Mouse (Mus musculus) heart, embryonic 12.5 days (tissue): ENCODE data around the gene Col23a1. TPM values are rescaled to one million over a fixed set of nuclear protein-coding genes. Genes with fewer than 3 reads are reported as not detected.

Source experiments
- ATAC-seq: fragments of 200-750 bp; cut with Nextera tagmentation; 2 replicates; pipeline ENCODE4 v1.8.0; 2017; ENCODE audit warnings: moderate TSS enrichment, moderate library complexity; ENCODE audit not compliant: insufficient number of reproducible peaks, low FRiP score
- H3K27ac ChIP-seq: fragments of 300-500 bp; sonication (generic); 2 replicates; pipeline ENCODE4 v1.5.1; 2016; ENCODE audit warnings: mild to moderate bottlenecking, moderate library complexity; ENCODE audit not compliant: poor library complexity, severe bottlenecking
- H3K27me3 ChIP-seq: fragments of 300-500 bp; sonication (generic); replicated peaks from 2 replicates; pipeline ENCODE4 v1.6.1; 2016; ENCODE audit warnings: mild to moderate bottlenecking, moderate library complexity
- H3K36me3 ChIP-seq: fragments of 300-500 bp; sonication (generic); 2 replicates; pipeline ENCODE4 v1.6.1; 2016; ENCODE audit warnings: mild to moderate bottlenecking, moderate library complexity
- H3K4me1 ChIP-seq: fragments of 300-500 bp; sonication (generic); replicated peaks from 2 replicates; pipeline ENCODE4 v1.6.1; 2016; ENCODE audit warnings: mild to moderate bottlenecking
- H3K4me2 ChIP-seq: fragments of 300-500 bp; sonication (generic); 2 replicates; pipeline ENCODE4 v1.6.1; 2016; ENCODE audit warnings: mild to moderate bottlenecking, moderate library complexity
- H3K4me3 ChIP-seq: fragments of 300-500 bp; sonication (generic); 2 replicates; pipeline ENCODE4 v1.5.1; 2016; ENCODE audit warnings: mild to moderate bottlenecking
- H3K9ac ChIP-seq: fragments of 300-500 bp; sonication (generic); 2 replicates; pipeline ENCODE4 v1.6.1; 2016; ENCODE audit warnings: mild to moderate bottlenecking, moderate library complexity
- H3K9me3 ChIP-seq: fragments of 300-500 bp; sonication (generic); replicated peaks from 2 replicates; pipeline ENCODE4 v1.6.1; 2016; ENCODE audit warnings: mild to moderate bottlenecking, moderate library complexity
- WGBS: fragments of 180-500 bp; shearing (Covaris S2); methylation state at CpG from one replicate; pipeline ENCODE4 v1.1.7; 2016; 5-methylcytosine and 5-hydroxymethylcytosine counted together
- polyA plus RNA-seq: library from polyadenylated mRNA; unstranded; fragments of >200 nt; fragmentation: Nextera tagmentation; extraction: Ambion mirVana; gene quantifications from 2 replicates; pipeline ENCODE4 v1.2.1, GENCODE M21; 2016

The Col23a1 gene
- polyA plus RNA-seq, 1 experiment from 2014 or later = 16.4 TPM

GRCm38 (mm10) chr11:51329837-51330714 is 40.4 kb downstream of the Col23a1 start:
- Histone ChIP-seq H3K9ac (no peak overlapping the region), H3K9me3 (0 out of 2 replicates have a peak, but pooled peaks cover 2% of the 10 kb centered on the region), H3K36me3 (no peaks in the 10 kb centered on the region), H3K4me1 (peaks cover 3% of the 10 kb centered on the region), H3K4me2 (no peak overlapping the region), H3K4me3 (no peak overlapping the region), H3K27me3 (0 out of 2 replicates have a peak, but pooled peaks cover 6% of the 10 kb centered on the region), H3K27ac (no peak overlapping the region)
- WGBS = 72% methylated on average over 11 of the region's 11 CpGs
- ATAC-seq = no peak

- Histone ChIP-seq H3K27ac (no peak overlapping the region), H3K4me2 (no peak overlapping the region), H3K9me3 (0 out of 2 replicates have a peak, but pooled peaks cover 2% of the 10 kb centered on the region), H3K9ac (no peak overlapping the region), H3K27me3 (no peaks in the 10 kb centered on the region; the same call in 1 of the 2 replicates), H3K4me1 (peaks cover 10% of the 10 kb centered on the region; the same call in 1 of the 2 replicates), H3K4me3 (no peak overlapping the region), H3K36me3 (no peaks in the 10 kb centered on the region)
- ATAC-seq = no peak
- 58% methylated on average over 5 of the region's 5 CpGs for WGBS
These were observed 44.3 kb downstream of the Col23a1 start for GRCm38 (mm10) chr11:51334017-51334416.

DNA sequence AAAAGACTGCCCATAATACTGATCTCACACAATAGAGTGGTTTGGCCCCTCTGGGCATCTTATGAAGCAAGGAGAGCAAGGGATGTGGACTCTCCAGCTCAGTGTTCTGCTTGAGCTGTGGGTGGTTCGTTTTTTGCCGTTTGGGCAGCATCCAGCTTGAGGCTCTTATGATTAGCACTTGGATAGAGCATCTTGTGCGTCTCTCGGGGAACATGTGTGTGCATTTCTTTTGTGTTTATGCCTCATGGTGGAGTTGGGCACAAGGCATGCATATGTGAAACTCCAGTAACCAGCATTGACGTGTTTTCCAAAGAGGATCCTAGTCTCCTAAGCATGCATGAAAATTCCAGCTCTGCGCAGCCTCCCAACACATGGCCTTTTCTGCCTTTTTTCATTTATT is 47.9 kb downstream of the Col23a1 start:
- Histone ChIP-seq H3K9me3 (0 out of 2 replicates have a peak, but pooled peaks cover 2% of the 10 kb centered on the region), H3K27me3 (no peaks in the 10 kb centered on the region; the same call in 1 of the 2 replicates), H3K27ac (no peak overlapping the region), H3K4me3 (no peak overlapping the region), H3K36me3 (no peaks in the 10 kb centered on the region), H3K4me2 (no peak overlapping the region), H3K4me1 (peaks cover 10% of the 10 kb centered on the region; the same call in 1 of the 2 replicates), H3K9ac (no peak overlapping the region)
- WGBS = 82% methylated on average over 6 of the region's 6 CpGs
- ATAC-seq = no peak

GRCm38 (mm10) chr11:51338416-51338815 is 48.7 kb downstream of the Col23a1 start:
- no peak overlapping the region for H3K4me2 ChIP-seq
- H3K9me3 ChIP-seq = no peaks in the 10 kb centered on the region
- no peaks in the 10 kb centered on the region for H3K36me3 ChIP-seq
- no peak overlapping the region for H3K27ac ChIP-seq
- H3K27me3 ChIP-seq = no peaks in the 10 kb centered on the region; the same call in 1 of the 2 replicates
- H3K4me3 ChIP-seq = no peak overlapping the region
- H3K9ac ChIP-seq = no peak overlapping the region
- ATAC-seq = no peak
- peaks cover 15% of the 10 kb centered on the region for H3K4me1 ChIP-seq
- 69% methylated on average over 7 of the region's 7 CpGs for WGBS

- Histone ChIP-seq H3K4me2 (no peak overlapping the region), H3K9me3 (no peaks in the 10 kb centered on the region), H3K36me3 (no peaks in the 10 kb centered on the region), H3K9ac (no peak overlapping the region), H3K4me3 (no peak overlapping the region), H3K27me3 (no peaks in the 10 kb centered on the region), H3K4me1 (peaks cover 20% of the 10 kb centered on the region), H3K27ac (no peak overlapping the region)
- 49% methylated on average over 2 of the region's 2 CpGs for WGBS
- no peak for ATAC-seq
These were observed 51.4 kb downstream of the Col23a1 start for GRCm38 (mm10) chr11:51341091-51341490.

GRCm38 (mm10) chr11:51342776-51343175 is 53.1 kb downstream of the Col23a1 start:
- WGBS = 77% methylated on average over 6 of the region's 6 CpGs
- Histone ChIP-seq H3K27ac (no peak overlapping the region), H3K4me3 (no peak overlapping the region), H3K4me1 (peaks cover 11% of the 10 kb centered on the region), H3K9ac (no peak overlapping the region), H3K9me3 (no peaks in the 10 kb centered on the region), H3K4me2 (no peak overlapping the region), H3K27me3 (no peaks in the 10 kb centered on the region), H3K36me3 (no peaks in the 10 kb centered on the region)
- no peak for ATAC-seq

DNA sequence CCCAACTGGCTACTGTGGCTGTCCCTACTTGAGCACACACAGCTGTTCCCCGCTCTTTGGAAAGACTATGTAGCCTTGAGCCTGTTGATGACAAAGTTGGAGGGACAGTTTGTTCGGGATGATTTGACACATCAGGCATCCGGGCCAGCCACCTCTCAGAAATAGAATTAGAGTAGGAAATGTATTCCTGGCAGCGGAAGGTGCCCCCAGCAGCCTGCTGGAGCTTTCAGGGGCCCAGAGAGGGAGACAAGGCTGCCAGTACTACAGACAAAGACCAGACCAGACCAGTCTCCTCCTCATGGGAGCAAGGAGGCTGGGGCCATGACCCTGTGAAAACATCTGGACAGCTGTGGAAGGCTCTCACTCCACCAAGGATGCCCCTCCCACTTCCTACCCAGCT is 53.6 kb downstream of the Col23a1 start:
- Histone ChIP-seq H3K4me3 (no peak overlapping the region), H3K27me3 (no peaks in the 10 kb centered on the region; the same call in 1 of the 2 replicates), H3K4me1 (peaks cover 11% of the 10 kb centered on the region), H3K36me3 (no peaks in the 10 kb centered on the region), H3K27ac (no peak overlapping the region), H3K9me3 (no peaks in the 10 kb centered on the region), H3K4me2 (no peak overlapping the region), H3K9ac (no peak overlapping the region)
- WGBS = 55% methylated on average over 4 of the region's 4 CpGs
- 0 out of 2 replicates have a peak, but pooled peaks have one; percentile 20 for ATAC-seq

GRCm38 (mm10) chr11:51343728-51344289 is 54.1 kb downstream of the Col23a1 start:
- no peak overlapping the region for H3K4me3 ChIP-seq
- H3K9ac ChIP-seq = no peak overlapping the region
- H3K9me3 ChIP-seq = no peaks in the 10 kb centered on the region
- no peak overlapping the region for H3K27ac ChIP-seq
- ATAC-seq = no peak
- no peak overlapping the region for H3K4me2 ChIP-seq
- no peaks in the 10 kb centered on the region; the same call in 1 of the 2 replicates for H3K27me3 ChIP-seq
- peaks cover 11% of the 10 kb centered on the region for H3K4me1 ChIP-seq
- no peaks in the 10 kb centered on the region for H3K36me3 ChIP-seq
- WGBS = 84% methylated on average over 5 of the region's 5 CpGs

- Histone ChIP-seq H3K4me3 (no peak overlapping the region), H3K27ac (no peak overlapping the region), H3K9me3 (no peaks in the 10 kb centered on the region), H3K27me3 (peaks cover 5% of the 10 kb centered on the region), H3K36me3 (no peaks in the 10 kb centered on the region), H3K9ac (no peak overlapping the region), H3K4me2 (no peak overlapping the region), H3K4me1 (peaks cover 11% of the 10 kb centered on the region)
- ATAC-seq = no peak
- 77% methylated on average over 21 of the region's 21 CpGs for WGBS
These were observed 56.1 kb downstream of the Col23a1 start for GRCm38 (mm10) chr11:51345481-51346465.

DNA sequence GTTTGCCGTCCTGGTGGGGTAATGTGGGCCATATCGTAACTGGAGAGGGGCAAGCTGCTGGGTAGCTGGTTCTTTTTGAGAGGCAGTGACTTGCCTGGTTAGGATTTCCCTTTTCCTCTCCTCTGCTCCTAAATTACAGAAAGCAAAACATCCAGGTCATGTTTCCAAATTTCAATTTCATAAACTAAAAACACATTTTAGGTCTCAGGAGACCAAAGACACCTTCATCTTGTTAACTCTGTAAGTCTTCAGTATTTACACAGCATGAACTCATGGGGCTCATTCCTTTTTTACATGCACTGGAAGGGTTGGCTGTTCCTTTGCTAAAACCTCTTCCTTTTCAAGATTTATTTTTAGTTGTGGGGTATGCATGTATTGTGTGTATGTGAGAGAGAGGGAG is 58.0 kb downstream of the Col23a1 start:
- Histone ChIP-seq H3K27ac (no peak overlapping the region), H3K9me3 (no peaks in the 10 kb centered on the region), H3K27me3 (peaks cover 12% of the 10 kb centered on the region), H3K4me1 (peaks cover 19% of the 10 kb centered on the region), H3K4me2 (no peak overlapping the region), H3K4me3 (no peak overlapping the region), H3K9ac (no peak overlapping the region), H3K36me3 (no peaks in the 10 kb centered on the region)
- WGBS = 75% methylated on average over 2 of the region's 2 CpGs
- ATAC-seq = no peak
